Mouse (Mus musculus): Measurements from ENCODE around the gene Prkci.

The Prkci gene

GRCm38 (mm10) chr3:30995899-30996687 is 546 bp downstream of the Prkci start:
- DNase-seq = peak; percentile 48

DNA sequence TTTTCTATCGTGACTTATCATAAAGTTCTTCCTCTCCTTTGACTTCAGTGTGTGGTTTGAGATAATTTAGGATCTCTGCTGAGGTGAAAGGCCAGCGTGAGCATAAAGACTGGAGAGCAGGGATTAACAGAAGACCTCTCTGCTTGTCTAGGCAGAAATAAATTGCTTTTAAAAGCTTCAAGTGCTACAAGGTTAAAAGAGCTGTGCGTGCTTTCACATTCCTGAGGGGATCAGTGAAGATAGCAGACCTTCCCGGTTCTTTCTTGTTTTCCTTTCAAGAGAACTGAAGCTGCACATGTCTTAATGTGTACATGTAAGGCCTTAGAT is 1.1 kb downstream of the Prkci start:
- no peak for DNase-seq

- DNase-seq = no peak
These were observed 4.0 kb downstream of the Prkci start for GRCm38 (mm10) chr3:30999401-31000017.

DNA sequence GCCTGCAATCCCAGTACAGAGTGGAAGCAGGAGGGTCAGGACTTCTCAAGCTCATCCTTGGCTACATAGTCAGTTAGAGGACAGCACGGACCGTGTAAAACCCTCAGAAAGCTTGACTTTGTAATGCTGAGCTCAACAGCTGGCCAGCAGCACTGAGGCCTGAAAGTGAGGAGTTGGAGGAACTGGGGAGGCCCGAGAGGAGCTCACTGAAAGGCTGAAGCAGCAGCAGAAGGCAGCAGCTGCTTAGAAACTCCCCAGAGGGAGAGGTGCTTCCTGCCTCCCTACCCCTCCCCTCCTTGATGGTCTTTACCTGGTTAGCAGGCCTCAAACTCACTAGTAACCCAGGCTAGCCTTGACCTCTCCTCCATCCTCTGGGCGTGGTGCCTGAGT is 4.5 kb downstream of the Prkci start:
- DNase-seq = no peak

- no peak for DNase-seq
These were observed 5.6 kb downstream of the Prkci start for GRCm38 (mm10) chr3:31001048-31001676.

DNA sequence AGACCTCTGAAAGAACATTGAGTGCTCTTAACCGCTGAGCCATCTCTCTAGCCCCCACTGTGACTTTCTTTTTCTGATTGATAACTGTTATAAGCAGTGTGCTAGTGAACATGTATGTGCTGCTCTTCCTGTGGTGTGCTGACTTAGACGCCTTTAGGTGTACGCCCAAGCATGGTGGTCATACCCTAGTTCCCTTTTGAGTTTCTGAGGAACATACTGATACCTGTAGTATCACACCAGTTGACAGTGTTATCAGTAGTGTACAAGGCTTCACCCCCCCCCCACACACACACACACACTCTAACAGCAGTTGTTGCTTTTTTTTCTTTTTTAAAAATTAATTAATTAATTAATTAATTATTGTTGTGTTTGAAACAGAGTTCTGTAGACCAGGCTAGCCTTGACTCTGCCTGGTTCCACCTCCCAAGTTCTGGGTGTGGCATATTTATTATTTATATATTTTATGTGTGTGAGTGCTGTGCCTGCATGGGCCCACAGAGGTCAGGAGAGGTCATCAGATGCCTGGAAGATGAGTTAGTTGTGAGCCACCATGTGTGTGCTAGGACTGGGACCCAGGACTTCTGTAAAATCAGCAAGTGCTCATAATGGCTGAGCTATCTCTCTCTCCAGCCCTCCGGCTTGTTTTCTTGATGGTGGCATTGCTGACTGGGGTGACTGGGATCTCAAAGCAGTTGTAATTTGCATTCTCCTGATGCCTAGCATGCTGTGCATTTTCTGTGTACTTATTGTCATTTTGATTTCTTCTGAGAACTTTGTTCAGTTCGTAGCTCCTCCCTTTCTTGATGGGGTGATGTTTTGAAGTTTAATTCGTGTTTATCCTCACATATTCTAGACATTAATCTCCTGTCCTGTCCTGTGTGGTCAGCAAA is 9.0 kb downstream of the Prkci start:
- no peak for DNase-seq

DNA sequence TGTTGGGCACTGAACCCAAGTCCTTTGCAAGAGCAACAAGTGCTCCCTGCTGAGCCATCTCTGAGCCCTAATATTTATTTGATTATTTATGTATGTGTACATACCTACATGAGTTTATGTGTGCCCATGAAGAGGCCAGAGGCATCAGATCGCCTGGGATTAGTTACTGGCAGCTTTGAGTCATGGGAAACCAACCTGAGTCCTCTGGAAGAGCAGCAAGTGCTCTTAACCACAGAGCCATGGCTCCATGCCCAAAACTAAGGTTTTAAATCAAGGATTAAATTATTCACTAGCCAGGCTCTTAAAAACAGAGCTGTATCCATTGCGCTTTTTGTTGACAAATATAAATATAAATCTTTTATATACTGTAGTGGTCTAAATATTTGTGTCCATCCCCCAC is 18.8 kb downstream of the Prkci start:
- DNase-seq = no peak

DNA sequence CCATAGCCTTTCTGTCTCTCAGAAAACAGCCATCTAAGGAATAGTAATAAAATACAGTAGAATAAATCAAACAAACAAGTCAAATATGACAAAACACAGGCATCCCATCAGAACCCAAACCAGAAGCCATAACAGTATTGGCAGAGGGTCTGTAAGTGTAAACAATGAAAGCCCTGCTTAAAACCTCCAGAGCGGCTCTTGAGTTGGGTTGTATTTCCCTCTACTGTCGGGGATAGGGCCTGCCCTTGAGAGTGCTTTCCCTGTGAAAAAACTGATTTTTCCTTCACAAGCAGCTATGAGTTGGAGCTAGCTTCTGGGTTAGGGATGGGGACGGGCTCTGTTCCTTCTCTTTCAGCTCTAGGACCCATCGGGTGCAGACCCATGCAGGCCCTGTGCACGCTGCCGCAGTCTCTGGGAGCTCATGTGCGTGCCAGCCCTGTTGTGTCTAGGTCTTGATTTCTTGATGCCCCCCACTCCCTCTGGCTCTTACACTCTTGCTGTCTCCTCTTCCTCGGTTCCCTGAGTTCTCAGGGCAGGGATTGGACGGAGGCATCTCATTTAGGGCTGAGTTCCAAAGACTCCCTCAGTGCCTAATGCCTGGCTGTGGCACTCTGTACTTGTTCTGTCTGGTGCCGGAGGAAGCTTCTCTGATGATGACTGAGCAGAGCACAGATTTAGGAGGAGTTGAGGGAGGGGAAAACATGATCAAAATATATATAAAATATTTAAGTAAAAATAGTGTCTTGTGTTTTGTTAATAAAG is 20.3 kb downstream of the Prkci start:
- no peak for DNase-seq

DNA sequence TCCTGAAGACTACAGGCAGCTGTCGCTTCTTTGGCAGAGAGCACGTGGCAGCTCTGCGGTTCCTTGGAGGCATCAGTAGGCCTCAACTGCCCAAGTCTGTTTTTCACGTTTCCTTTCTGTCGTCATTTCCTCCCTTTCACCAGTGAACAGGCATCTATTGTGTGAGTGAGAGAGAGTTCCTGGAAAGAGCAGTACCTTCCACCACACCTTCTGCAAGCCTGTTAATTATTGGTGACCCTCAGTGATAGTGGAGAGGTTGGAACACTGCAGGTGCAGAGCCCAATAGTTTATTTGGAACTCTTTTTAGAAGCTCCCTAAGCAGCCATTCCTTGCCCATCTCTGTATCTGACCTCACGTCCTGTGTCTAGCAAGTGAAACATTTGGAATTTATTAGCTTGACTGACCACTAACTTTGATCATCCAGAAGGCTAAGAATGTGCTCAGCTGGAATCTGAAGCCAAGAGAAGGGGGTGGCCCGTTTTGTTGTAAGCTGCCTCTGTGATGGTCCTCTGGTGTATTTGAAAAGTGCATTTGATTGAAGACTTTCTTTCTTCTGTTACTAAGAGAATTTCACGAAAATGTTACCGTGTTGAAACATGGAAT is 21.1 kb downstream of the Prkci start:
- DNase-seq = no peak

DNA sequence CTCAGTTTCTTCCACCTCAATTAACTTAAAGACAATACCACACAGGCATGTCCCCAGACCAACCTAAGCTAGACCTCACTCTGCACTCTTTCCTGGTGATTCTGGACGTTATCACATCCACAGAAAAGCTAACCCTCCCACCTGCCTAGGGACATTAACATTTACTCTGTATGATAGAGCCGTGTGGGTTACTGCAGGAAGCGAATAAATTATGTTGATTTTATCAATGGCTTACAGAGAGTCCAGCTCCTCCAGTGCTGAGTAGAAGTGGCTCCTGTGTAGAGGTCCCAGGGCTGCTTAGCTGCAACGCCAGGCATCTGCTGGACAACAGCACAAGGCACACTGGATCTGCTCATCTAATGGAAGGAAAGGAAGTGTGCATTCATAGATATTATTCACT is 22.1 kb downstream of the Prkci start:
- no peak for DNase-seq

- no peak for DNase-seq
These were observed 23.7 kb downstream of the Prkci start for GRCm38 (mm10) chr3:31019287-31019686.

DNA sequence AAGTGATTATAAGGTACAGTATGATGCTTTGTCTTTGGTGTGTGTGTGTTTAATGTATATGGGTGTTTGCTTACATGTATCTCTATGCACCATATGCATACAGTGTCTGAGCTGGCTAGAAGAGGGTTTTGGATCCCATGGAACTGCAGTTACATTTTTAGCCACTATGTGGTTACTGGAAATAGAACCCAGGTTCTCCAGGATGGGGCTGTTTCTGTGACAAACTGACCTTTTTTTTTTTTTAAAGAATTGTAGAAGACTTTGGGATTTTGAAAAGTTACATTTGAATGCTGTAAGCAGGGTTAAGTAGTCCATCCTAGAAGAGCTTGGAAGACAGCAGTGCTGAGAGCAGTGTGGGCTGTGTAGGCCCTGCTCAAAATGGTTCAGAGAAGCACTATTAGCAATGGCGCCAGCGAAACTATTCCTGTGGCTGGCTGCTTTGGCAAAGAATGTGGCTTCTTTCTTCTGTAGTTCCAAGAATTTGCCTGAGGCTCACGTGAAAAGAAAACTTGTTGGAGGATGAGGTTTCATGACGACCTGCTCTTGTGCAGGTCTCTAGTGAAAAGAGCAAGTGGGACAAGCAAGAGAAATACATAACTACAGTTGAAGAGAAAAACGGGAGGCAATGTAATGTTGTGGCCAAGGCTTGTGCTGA is 24.4 kb downstream of the Prkci start:
- DNase-seq = no peak

GRCm38 (mm10) chr3:31020656-31021055 is 25.1 kb downstream of the Prkci start:
- DNase-seq = no peak

DNA sequence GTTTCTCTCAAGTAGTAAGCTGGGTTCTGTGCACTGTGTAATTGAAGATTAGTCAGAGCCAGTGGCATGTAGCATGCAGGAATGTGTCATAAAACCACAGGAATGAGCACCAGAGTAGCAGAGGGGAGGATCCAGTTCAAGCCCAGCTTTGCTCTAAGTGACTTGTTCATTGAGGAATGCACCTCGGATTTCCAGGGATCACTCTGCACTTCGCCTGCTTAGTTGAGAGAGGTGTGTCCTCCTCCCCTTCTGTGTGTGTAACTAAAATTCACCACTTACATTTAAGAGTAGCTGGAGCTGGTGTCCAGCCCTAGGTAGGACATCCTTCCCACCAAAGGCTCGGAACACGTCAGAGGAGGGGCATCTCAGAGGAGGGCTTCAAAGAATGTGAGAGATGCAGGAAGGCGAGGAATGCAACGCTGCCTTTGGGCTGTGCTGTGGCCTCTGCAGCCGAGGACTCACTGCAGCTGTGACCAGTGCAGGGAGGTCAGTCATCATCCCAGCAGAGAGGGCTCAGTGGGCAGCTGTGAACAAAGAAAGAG is 27.4 kb downstream of the Prkci start:
- peak; percentile 44 for DNase-seq

- DNase-seq = no peak
These were observed 32.2 kb downstream of the Prkci start for GRCm38 (mm10) chr3:31027718-31028117.

GRCm38 (mm10) chr3:31031621-31032020 is 36.1 kb downstream of the Prkci start:
- no peak for DNase-seq

DNA sequence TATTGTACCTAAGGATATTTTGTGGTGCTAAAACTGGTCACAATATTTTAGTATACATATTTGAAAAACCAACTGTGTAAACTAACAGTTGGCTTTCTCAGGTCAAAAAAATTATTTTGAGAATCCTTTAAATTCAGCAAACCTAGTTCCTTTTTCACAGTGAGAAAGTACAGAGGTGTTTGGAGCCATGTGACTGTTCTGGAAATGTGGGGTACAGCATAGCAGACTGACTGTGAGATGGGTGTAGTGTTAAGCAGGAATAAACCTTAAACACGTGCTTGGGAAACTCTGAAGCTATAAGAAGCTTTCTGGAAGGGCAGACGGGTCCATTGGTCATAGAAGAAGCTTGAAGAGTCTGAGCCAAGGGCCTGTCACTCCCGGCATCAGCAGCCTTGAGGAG is 38.1 kb downstream of the Prkci start:
- no peak for DNase-seq

DNA sequence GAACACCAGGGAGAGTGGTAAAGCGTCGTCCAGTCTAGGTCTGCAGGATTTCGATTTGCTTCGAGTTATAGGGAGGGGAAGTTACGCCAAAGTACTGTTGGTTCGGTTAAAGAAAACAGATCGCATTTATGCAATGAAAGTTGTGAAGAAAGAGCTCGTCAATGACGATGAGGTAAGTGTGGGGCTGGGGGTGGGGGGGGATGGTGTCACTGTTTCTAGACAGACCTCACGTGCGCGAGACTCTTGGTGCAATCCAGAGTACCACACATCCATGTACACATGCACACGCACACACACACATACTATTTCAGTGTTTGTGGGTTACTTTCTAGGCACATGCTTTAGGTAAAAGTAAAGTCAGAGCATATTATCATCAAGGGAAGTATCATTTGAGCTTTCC is 42.3 kb downstream of the Prkci start:
- DNase-seq = no peak

- no peak for DNase-seq
These were observed 43.1 kb downstream of the Prkci start for GRCm38 (mm10) chr3:31038689-31039088.

DNA sequence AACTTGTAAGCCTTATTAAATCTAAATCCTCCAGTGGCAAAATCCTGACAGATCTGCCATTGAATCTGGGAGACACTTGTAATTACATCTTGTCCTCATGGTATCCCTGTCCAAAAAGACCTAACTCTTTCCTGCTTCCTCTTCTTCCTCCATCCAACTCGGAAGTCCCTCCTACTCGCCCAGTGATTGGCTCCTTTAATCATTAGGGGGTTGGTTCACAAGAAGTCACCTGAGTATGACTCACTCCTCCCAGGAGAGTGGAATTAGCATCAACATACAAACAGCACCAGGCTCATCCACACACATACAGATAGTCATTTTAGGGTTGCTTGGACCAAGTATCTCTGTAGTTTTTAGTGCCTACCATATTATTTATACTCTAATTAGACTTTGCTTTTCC is 47.4 kb downstream of the Prkci start:
- no peak for DNase-seq

GRCm38 (mm10) chr3:31047263-31047662 is 51.7 kb downstream of the Prkci start:
- peak; percentile 10 for DNase-seq
